Mouse (Mus musculus) lung, postnatal 36 days (tissue): ENCODE data around the gene Hist1h2bk.

Source experiments
- DNase-seq: peaks from one replicate; pipeline ENCODE4 v3.0.0; 2022; ENCODE audit warnings: mixed read lengths

The Hist1h2bk gene

DNA sequence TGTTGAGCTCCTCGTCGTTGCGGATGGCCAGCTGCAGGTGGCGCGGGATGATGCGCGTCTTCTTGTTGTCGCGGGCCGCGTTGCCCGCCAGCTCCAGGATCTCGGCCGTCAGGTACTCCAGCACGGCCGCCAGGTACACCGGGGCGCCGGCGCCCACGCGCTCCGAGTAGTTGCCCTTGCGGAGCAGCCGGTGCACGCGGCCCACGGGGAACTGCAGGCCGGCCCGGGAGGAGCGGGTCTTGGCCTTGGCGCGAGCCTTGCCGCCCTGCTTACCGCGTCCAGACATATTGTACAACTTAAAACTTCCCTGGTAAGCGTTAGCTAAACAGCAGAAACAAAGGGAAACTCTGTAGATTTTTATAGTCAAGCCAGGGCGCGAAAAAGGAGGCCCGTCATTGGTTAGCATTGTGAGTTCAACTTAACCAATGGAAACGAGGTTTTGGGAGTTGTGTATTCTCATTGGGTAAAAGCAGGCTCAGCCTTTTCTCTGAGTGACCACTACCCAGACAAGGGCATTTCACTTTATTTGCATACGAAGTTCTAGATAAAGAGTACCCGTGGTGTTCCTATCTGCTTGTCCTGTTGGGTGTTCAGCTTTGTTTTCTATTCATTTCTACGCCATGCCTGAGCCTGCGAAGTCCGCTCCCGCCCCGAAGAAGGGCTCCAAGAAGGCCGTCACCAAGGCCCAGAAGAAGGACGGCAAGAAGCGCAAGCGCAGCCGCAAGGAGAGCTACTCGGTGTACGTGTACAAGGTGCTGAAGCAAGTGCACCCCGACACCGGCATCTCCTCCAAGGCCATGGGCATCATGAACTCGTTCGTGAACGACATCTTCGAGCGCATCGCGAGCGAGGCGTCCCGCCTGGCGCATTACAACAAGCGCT is at the start of gene Hist1h2bk, which contains the start of gene Hist1h2ah:
Hist1h2bk (plus strand) TSS at position 604 of the 882 bp plus-strand sequence.
Hist1h2ah (minus strand) TSS at position 302 of the 882 bp plus-strand sequence.
- peak; percentile 93 for DNase-seq

DNA sequence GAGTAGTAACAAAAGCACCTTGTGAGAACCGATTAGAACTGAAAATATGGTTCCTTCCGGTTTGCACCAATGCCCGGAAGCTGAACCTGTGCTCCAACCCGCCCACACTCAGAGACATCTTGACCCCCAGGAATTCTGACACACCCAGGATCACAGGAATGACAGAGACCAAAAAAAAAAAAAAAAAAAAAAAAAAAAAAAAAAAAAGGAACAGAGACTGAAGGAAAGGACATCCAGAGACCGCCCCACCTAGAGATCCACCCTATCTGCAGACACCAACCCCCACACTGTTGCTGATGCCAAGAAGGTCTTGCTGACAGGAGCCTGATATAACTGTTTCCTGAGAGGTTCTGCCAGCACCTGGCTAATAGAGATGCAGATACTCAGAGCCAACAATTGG is 43.1 kb upstream of the Hist1h2bk start:
- no peak for DNase-seq

DNA sequence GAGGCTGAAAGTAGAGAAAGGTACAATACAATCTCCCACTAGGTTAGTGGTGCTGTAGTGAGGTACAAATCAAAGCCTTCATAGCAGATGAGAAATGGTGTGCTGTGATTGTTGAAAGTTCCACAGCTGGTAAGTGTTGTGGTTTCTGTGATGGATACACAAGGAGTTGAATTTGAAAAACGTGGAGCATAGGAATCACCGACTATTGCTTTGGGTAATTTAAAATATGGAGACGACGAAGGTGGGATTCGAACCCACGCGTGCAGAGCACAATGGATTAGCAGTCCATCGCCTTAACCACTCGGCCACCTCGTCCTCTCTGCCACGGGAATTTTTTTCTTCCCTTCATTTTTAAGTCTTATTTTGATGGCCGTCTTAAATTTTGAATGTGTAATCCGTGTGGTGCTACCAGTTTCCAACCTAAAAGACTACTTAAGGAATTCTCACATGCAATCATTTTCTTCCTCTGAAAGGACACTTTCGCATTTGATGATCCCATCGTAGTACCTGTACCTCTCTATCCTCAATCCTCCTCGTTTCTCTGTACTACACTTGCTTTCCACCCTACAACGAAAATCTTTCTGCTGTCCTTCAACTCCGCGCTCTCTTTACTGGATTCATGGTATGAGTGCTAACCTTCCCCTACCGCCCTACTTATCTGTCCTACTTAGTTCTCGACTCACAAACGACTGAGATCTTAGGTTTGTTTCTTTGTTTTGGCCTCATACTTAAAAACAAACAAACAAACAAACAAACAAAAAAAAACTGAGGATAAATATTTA is 41.5 kb upstream of the Hist1h2bk start:
- DNase-seq = peak; percentile 53

DNA sequence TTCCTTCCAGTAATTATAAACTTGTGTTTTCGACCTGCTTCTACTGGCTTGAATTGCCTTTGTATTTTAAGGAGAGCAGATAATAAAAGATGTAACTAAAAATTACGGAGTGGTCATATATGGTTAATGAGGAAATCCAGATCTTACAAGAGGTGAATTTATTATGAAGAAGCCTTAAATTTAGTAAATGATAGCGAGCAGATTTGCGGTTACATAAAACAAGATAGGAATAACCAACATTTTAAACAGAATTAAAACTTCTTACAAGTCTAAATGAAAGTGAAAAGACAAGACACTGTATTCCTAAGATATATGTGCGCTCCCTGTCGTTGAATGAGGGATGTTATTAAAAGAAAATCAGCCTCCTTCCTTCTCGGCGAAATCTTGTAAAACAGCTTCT is 40.8 kb upstream of the Hist1h2bk start:
- DNase-seq = no peak

DNA sequence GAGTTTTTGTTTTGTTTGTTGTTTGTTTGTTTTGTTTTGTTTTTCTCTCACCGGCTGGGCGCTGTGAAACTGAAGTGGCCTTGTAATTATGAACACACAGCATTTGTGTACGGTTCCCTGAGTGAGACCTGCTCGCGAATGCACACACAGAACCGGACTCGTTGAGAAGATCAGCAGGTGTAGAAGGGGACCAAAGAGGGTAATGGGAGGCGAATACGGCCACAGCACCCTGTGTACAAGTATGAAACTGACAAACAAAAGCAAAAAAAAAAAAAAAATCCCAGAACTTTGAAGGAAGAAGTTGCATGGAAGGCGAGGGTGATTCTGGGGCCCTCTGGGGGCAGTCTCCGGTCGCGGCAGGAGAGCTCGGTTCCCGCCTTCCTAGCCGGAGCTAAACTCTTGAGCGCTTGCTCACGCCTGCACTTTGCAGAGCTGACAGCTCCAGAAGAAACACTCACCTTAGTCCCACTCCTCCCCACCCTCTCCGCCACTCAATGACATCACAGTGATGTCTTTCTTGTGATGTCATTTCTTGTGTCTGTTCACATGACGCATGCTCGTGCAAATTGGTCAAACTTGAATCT is 40.2 kb upstream of the Hist1h2bk start:
- DNase-seq = no peak

DNA sequence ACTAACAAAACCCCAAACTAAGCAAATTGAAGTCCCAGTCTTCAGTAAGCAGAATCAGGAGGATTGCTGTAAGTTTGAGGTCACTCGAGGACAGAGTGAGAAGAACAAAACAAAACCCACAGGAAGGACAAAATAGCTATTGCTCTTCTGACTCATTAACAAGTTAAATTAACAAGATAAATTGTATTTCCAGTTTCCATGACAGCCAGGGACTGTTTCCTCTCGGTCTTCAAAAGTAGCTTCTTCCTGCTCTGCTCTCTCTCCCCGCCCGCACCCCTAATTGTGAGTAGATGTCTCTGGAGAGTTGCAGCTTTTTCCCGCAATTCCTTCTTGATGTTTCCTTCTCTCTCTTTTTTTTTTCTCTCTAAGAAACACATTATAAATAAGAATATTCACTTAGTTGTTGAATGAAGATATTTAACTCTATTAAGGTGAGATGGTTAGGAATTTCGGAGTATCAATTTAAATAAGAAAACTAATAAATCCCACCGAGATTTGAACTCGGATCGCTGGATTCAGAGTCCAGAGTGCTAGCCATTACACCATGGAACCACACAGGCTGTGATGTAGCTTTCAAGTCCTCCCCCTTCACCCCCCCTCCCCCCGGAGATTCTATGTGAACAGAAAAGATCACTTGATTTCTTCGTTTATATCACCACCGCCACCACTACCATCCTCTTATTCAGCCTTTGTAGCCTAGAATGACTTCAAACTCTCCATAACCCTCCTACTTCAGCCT is 39.4 kb upstream of the Hist1h2bk start:
- peak; percentile 38 for DNase-seq

DNA sequence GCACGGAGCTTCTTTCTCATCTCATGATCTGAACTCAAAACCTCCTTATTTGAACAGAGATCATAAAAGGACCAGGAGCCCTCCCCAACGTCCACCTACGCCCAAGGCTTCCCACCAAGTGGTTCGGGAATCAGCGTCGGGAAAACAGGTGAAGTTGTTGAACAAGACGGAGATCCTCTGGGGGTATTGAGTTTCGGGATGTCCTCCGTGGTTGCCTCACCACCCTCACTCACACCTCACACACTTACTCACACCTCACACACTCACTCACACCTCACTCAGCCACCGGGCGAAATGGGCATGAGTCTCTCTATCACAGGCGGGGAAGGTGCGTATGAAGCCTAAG is 38.9 kb upstream of the Hist1h2bk start:
- no peak for DNase-seq

DNA sequence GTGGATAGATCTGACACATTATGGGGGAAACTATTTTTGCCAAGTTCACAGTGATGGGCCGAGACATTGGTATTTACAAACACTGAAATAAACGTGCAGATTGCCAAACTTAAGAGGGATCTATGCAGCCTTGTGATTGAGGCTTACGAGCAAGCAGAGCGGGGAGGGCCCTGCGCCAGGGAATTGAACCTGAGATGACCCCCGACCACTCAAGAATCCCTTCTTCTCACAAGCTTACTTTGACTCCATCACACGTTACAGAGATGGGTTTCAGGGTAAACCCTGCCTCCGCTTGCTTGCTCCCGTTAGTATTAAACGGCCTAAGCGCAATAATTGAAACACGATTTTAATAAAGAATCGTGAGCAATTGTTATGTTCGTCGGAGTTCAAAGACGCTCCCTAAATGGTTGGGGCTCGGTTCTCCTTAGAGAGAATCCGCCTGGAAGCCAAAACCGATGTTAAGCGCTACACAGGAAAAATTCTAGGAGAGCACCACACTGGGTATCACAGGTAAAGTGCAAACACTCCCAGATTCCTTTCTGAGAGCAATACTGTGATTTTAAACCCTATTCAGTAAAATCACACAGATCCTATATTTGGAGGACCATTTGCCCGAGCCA is 38.4 kb upstream of the Hist1h2bk start:
- no peak for DNase-seq

DNA sequence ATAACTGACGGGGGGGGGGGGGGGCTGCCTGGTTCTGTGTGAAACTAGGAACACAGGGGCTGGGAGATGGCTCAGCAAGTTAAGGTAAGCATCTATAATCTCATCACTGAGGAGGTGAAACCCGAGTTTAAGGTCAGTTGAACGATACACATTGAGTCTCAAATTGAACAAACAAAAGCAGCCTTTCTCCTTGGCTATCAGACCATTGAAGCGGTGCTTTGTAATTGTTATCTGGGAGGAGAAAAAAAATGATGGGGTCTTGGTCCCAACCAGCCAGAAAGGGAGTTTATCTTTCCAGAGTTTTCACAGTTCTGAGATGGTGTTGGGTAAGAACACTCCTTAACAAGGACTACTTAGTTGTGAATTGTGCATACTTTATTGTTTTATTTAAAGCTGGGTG is 37.8 kb upstream of the Hist1h2bk start:
- DNase-seq = no peak

DNA sequence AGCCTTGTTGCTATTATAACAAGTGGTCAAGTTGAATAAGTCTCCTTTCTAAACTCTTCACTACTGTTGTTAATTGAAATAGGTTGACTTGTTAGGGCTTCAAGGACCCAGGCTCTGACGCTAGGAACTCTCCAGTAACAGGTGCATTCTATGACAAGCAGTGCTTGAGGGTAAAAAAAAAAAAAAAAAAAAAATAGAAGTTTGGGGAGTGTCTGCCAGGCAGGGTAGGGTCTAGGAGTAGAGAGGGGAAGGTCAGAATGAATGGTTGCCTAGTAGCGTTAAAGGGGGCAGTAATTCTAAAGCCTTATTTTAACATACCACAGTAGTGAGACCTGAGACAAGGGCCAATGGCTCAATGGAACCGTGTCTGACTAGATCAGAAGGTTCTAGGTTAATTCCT is 37.3 kb upstream of the Hist1h2bk start:
- DNase-seq = no peak

DNA sequence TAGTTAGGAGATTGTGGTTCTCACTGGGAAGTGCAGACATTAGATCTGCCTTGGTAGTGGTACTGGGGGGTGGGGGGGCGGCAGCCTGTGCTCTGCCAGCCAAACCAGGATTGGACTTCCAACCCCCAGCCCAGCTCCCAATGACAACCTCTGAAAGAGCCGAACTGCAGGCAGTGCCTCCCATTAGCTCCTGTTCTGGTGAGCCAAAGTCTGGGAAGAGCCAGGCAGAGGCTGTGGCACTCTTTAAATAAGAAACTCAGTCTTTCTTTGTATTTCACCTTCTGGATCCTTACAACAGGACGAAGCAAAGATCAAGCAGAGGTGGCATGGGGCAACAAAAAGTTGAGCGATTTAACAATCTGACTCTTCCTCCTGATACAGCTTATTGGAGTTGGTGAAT is 36.5 kb upstream of the Hist1h2bk start:
- DNase-seq = no peak

DNA sequence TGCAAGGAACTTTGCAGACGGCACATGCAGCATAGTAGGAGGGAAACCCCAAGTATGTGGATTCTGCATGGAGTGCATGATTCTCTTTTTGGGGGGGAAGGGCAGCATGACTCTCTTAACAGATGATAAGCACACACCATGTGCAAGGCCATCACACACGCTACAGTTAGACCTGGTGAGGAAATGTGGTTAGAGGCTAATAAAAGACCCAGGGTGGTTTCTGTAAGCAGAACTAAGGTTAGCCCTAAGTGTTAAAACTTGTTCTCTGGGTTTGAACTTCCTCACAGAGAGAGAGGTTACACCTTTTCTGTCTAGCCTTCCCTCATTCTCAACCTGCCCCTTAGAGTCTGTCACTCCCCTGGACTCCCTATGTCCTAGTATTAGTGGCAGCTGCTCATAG is 34.3 kb upstream of the Hist1h2bk start:
- DNase-seq = no peak

DNA sequence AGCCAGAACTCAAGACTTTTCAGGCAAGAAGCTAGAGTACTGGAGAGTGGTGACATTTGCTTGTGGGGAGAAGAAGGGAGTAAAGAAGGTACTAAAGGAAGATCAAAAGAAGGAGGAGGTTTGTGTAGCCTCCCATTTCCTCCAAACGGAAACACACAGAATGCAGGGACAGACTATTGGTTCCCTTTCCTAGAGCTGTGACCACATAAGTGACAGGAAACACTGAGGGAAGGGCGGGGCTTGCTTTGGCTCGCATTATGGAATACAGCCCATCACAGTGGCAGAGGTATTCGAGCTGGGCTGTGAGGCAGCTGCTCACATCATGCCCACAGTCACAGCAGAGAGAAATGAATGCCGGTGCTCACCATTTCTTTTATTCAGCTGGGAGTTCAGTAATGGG is 33.8 kb upstream of the Hist1h2bk start:
- peak; percentile 26 for DNase-seq

DNA sequence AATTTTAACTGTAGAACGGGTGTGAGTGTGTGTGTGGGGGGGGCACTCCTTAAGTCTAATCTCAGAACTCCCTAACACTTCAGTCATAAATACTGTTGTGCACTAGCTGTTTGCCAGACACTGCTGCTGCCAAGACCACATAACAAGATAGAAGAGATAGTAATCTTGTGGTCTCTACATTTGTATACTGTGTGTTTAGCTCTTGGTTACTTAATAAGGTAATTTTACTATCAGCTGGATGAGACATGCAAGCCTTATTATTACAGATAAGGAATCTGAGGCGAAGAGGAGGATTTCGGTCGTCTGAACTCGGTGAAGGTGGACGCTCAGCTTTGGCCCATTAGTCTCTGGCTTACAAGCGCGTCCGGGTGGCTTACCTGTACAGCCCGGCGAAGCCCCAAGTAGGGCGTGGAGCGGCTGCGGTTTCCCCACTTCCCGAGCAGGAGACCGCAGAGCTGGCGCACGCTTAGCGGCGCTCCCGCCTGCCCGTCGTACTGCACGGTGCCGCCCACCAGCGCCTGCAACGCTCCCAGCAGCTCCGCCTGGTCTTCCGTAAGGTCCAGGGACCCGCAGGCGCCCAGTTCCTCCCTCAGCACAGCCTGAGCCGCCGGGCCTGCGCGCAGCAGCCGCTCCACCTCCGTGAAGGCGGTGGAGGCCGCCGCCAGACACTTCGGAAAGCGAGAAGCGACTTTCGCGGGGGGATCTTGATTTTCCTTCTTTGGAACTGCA is 29.9 kb upstream of the Hist1h2bk start:
- peak; percentile 50 for DNase-seq

DNA sequence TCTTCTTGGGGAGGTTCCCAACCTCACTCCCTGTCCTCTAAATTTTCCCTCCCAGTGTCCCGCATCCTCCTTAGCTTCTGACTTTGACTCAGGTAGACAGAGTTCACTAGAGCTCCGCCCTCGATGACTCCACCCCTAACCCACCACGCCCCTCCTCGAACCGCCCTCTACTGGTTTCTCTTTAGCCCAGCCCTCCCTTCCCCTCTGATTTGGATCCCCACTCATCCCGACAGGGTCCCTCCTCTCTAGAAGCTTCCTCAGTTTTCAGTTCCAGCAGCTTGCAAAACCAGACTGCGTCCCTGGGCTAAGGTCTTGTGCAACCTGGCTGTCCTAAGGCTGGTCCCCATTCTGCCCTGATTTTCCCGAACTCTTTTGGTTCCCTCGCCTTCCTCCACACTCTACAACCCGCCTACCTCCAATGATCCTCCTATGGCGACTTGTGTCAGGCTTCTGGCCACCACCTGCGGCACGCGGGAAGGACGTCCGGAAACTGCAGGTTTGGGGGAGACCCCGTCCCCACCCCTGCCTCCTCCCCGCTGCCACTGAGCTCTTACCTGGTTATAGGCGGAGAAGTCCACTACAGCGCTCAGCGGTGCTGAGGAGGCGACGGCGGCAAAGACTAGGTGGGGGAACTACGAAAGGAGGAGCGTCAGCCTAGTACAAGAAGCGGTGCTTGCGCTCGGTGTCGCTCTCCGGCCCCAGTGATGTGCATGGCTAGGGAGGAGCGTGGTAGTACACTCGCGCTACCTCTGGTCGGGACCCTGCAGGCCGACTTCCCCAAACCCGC is 29.1 kb upstream of the Hist1h2bk start:
- DNase-seq = peak; percentile 77

DNA sequence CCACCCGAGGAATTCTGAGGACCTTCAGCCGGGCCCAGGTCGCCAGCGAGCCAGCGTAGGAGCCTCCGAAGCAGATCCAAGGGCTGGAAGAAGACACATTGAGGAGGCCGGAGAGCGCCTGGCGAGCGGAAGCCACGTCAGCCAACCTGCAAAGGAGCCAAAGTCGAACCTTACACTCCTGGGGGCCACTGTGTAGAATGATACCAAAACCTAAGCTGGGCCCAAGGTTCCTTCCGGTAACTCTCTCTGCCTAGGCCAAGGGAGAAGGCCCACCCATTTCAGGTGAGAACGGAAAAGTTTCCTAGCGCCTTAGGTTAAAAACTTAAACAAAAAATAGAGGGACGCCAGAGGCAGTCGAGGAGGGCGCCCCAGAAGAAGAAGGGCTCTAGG is 28.6 kb upstream of the Hist1h2bk start:
- DNase-seq = no peak

DNA sequence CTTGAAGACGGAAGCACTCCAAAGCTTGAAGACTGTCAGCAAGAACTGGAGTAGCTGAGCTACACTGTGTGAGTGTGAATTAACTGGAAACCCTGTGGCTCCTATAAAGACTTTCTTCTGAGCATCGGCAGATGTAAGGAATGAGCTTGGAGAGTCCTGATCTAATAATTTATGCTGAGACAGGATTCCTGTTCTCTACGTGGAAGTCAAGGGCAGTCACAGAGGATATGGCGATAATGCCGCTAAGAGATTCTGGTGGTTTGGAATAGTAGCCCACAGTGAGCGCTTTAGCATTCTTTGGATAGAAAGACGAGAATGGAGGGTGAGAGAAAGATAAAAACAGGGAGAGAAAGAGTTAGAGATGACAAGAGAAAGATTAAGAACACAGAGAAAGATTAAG is 27.8 kb upstream of the Hist1h2bk start:
- DNase-seq = no peak

DNA sequence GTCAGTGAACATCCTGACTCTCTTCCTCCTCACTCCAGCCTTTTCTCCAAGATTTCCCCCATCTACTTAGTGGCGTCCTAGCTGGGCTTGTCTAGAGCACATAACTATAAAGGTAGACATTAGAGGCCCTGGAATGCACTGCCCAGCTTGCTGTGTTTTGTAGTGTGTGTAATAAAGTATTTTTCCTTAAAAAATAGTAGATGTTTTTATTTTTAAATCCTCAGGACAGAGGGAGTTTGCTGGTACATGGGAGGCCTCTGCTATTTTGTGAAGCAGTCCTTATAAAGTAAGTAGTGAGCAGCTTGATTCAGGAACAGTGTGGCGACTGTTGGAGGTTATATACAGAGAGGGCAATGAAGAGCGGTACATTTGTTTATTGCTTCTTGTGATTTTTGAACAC is 27.0 kb upstream of the Hist1h2bk start:
- no peak for DNase-seq

DNA sequence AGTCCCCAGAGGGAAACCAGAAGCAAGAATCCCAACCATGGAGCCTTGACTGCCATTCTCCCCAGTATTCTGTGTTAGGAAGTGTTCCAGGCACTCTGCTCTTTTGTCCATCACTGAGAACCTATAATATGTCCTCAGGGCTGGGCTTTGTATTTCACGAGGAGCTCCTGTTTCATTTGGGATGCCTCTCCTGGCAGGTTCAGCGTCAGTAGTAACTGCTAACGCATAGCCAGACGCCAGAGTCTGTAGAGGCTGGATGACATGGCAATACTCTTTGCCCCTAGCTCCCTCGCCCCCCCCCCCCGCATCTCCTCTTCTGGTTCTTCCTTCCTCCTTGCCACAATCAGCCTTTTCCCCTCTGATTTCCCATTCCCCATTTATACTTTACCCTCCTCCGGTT is 26.0 kb upstream of the Hist1h2bk start, which contains the start of gene Prss16:
Prss16 (minus strand) TSS at position 101 of the 400 bp plus-strand sequence.
- DNase-seq = no peak

DNA sequence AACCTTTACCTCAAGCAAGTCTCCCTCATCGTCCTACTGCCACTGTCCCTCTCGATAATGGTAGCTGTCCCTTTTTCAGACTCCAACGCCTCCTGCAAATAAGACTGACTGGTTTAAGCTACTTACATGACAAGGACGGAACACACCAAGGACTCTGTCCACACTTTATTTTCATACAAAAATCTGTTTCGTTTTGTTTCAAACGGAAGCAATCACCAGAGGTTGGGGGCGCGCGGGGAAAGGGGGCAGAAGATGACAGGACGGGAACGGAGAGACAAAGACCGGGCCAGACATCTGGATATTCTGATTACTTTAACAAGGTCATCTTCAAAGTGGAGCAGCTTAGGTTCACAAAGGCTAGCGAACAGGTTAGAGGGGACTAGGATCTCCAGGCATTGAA is 22.0 kb upstream of the Hist1h2bk start:
- DNase-seq = no peak

DNA sequence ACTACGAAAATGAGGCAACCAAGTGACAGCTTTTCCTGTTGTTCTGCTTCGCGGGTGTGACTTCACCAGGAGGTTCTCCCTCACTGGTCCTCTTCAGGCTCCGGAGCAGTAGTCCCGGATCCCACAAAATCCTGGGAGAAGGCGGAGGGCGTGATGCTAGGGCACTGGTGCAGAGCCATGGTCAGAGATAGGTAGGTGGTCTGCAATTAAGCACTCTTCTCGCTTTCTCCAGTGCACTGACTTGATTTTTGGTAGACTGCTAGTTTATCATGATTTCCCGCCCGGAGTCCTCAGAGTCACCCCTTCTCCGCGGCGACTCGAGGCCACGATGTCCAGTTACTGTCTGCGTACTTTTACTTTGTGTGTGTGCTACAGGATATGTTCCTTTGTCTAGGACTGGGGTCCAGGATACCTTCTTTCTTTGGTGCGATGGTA is 21.2 kb upstream of the Hist1h2bk start:
- no peak for DNase-seq
